Mouse (Mus musculus): ENCODE measurements around the gene A030005L19Rik. TPM values are rescaled to one million over a fixed set of nuclear protein-coding genes. Genes with fewer than 3 reads are reported as not detected.
"Not testable (repeated sequence)": the region's sequence is repeated elsewhere in the genome, so short reads cannot be mapped to it uniquely, and the experiment has no call there.

Gene A030005L19Rik
- 1 to 10 TPM in 1 of 4 experiments, under 1 TPM in 2, not detected in 1; 0.44 to 1.0 (median 0.62) TPM for total RNA-seq (2022)

- no peak for DNase-seq
These were observed at the start of gene A030005L19Rik for GRCm38 (mm10) chr1:82913025-82913424. Gene A030005L19Rik (plus strand): TSS chr1:82913325.

- DNase-seq, result no peak
These were observed 42.9 kb upstream of the A030005L19Rik start for GRCm38 (mm10) chr1:82870202-82870601.

GRCm38 (mm10) chr1:82879172-82879571 is 34.0 kb upstream of the A030005L19Rik start:
- DNase-seq, result no peak

GRCm38 (mm10) chr1:82880196-82880595 is 32.9 kb upstream of the A030005L19Rik start:
- DNase-seq, result no peak

- no peak for DNase-seq
These were observed 19.9 kb upstream of the A030005L19Rik start for GRCm38 (mm10) chr1:82893269-82893668.

GRCm38 (mm10) chr1:82900567-82900966 is 12.6 kb upstream of the A030005L19Rik start:
- no peak for DNase-seq

GRCm38 (mm10) chr1:82901201-82901600 is 11.9 kb upstream of the A030005L19Rik start:
- DNase-seq, result no peak

GRCm38 (mm10) chr1:82905886-82906285 is 7.2 kb upstream of the A030005L19Rik start:
- DNase-seq, result no peak

GRCm38 (mm10) chr1:82913434-82913833 is 309 bp downstream of the A030005L19Rik start:
- DNase-seq, result not testable (repeated sequence)

GRCm38 (mm10) chr1:82924650-82925049 is 11.5 kb downstream of the A030005L19Rik start, which contains the start of gene A030014E15Rik:
Gene A030014E15Rik (plus strand): TSS chr1:82924917.
- no peak for DNase-seq

- DNase-seq, result not testable (repeated sequence)
These were observed 17.4 kb downstream of the A030005L19Rik start for GRCm38 (mm10) chr1:82930558-82930957.

- DNase-seq, result not testable (repeated sequence)
These were observed 18.2 kb downstream of the A030005L19Rik start, which contains the start of gene Gm6217 for GRCm38 (mm10) chr1:82931326-82931725. Gene Gm6217 (minus strand): TSS chr1:82931399.

- DNase-seq, result no peak
These were observed 25.5 kb downstream of the A030005L19Rik start for GRCm38 (mm10) chr1:82938666-82939065.

GRCm38 (mm10) chr1:82942505-82942904 is 29.4 kb downstream of the A030005L19Rik start:
- DNase-seq, result not testable (repeated sequence)

- not testable (repeated sequence) for DNase-seq
These were observed 30.2 kb downstream of the A030005L19Rik start, which contains the start of gene A030003K21Rik for GRCm38 (mm10) chr1:82943295-82943694. Gene A030003K21Rik (minus strand): TSS chr1:82943388.

- DNase-seq, result not testable (repeated sequence)
These were observed 32.9 kb downstream of the A030005L19Rik start for GRCm38 (mm10) chr1:82946029-82946428.

GRCm38 (mm10) chr1:82948601-82949000 is 35.5 kb downstream of the A030005L19Rik start:
- no peak for DNase-seq

GRCm38 (mm10) chr1:82955913-82956312 is 42.8 kb downstream of the A030005L19Rik start, which contains the start of gene Gm7544:
Gene Gm7544 (minus strand): TSS chr1:82956013.
- DNase-seq, result not testable (repeated sequence)

GRCm38 (mm10) chr1:82959870-82960385 is 46.8 kb downstream of the A030005L19Rik start, which contains the start of gene Gm47955:
Gene Gm47955 (plus strand): TSS chr1:82960286.
- no peak for DNase-seq

Other genes starting within 250 kb of the A030005L19Rik start
- 100 to 1,000 TPM; 124 to 153 (median 137) TPM for gene Mff, start 188.4 kb upstream of the A030005L19Rik start, total RNA-seq (2022)
- gene Tm4sf20, start 144.9 kb upstream of the A030005L19Rik start, total RNA-seq (2022), result not detected
- gene Gm47791, start 142.1 kb upstream of the A030005L19Rik start, total RNA-seq (2022), result not detected
- gene Agfg1, start 73.8 kb upstream of the A030005L19Rik start, total RNA-seq (2022), result 10 to 100 TPM; 42.8 to 63.0 (median 58.2) TPM
- gene A030014E15Rik, start 11.6 kb downstream of the A030005L19Rik start, total RNA-seq (2022), result not detected
- not detected for gene Gm6217, start 18.1 kb downstream of the A030005L19Rik start, total RNA-seq (2022)
- gene A030003K21Rik, start 30.1 kb downstream of the A030005L19Rik start, total RNA-seq (2022), result not detected
- gene Gm7544, start 42.7 kb downstream of the A030005L19Rik start, total RNA-seq (2022), result not detected
- not detected for gene Gm47955, start 47.0 kb downstream of the A030005L19Rik start, total RNA-seq (2022)
- gene Gm47959, start 87.2 kb downstream of the A030005L19Rik start, total RNA-seq (2022), result not detected
- under 1 TPM in 2 of 4 experiments, not detected in 2; 0.15 to 0.18 TPM for gene Slc19a3, start 125.1 kb downstream of the A030005L19Rik start, total RNA-seq (2022)
- not detected for gene Krtap28-10, start 129.2 kb downstream of the A030005L19Rik start, total RNA-seq (2022)
- gene Gm47969, start 131.6 kb downstream of the A030005L19Rik start, total RNA-seq (2022), result not detected
- not detected for gene A030005K14Rik, start 146.1 kb downstream of the A030005L19Rik start, total RNA-seq (2022)
- gene Krtap28-13, start 147.6 kb downstream of the A030005L19Rik start, total RNA-seq (2022), result not detected
- not detected for gene Ccl20, start 203.4 kb downstream of the A030005L19Rik start, total RNA-seq (2022)
- not detected for gene Daw1, start 246.4 kb downstream of the A030005L19Rik start, total RNA-seq (2022)